In the genomic region with DNA sequence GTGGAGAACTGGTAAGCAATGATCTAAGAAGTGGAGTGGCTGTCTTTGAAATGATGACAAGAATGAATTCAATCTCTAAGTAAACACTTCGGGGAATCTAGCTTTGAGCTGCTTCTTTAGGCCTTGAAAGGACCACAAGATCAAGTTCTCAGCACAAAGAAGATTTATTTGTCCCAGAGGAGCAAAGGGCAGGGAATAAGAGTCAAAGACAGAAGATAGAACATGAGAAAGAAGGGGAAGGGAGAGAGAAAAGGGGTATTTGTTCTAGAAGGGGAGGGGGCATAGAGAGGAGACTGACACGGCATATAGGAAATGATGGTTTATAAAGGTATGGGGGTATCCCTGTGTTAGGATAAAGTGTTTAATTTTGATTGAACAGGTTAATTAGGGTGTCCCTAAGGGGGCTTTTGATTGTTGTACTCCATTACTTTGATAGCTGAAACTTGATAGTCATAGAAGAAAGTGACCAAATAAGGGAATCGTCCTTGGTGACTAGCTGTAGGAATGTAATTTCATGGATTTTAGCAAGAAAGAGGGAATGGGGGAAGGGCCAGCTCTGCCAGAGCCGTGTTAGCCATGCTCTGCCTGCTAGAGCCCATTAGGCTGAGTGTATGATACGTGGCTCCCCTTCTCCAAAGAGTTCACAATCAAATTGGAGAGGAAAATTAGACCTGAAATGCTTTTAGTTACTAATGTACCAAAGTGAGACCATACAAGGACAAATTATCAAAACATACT, we compare ENCODE assay signal across 17 mouse cellular contexts.
DNase-seq lines count a peak whose midpoint lies in the region; ATAC-seq lines count a peak whose summit lies in the region.
"Had no signal": no experiment of that assay in that cellular context is flagged by ENCODE, and none has a peak within 500 bp of the region (broad histone marks: within the 10 kb centered on the region; RNA-seq: fewer than 3 reads in every experiment).

No protein-coding gene starts in this region.

- H3K4me3 ChIP-seq in hindbrain, embryonic 12.5 days: no peak overlapping the region
- no peak overlapping the region for H3K4me3 ChIP-seq in hindbrain, embryonic 13.5 days
- H3K4me3 ChIP-seq in embryonic facial prominence, embryonic 11.5 days (ENCODE audit: low read depth, low read length): no peak overlapping the region
- H3K4me3 ChIP-seq in midbrain, embryonic 11.5 days (ENCODE audit: low read depth, low read length): no peak overlapping the region
- H3K4me3 ChIP-seq: layer of hippocampus, adult 2 months; left cerebral cortex, adult 2 months; lung, embryonic 15.5 days had no signal

- peaks cover 16% of the 10 kb centered on the region for H3K4me1 ChIP-seq in hindbrain, embryonic 12.5 days
- peaks cover 24% of the 10 kb centered on the region for H3K4me1 ChIP-seq in hindbrain, embryonic 13.5 days (replicated peaks)
- H3K4me1 ChIP-seq in embryonic facial prominence, embryonic 11.5 days (ENCODE audit: control insufficient read depth, insufficient read depth, low read length): no peaks in the 10 kb centered on the region
- H3K4me1 ChIP-seq in midbrain, embryonic 11.5 days (ENCODE audit: control insufficient read depth, insufficient read depth, low read length): peaks cover 6% of the 10 kb centered on the region; the same call in 1 of the 2 replicates

- H3K27ac ChIP-seq in hindbrain, embryonic 12.5 days: 0 out of 2 replicates have a peak overlapping the region, but pooled peaks have one; percentile 44
- no peak overlapping the region for H3K27ac ChIP-seq in hindbrain, embryonic 13.5 days
- H3K27ac ChIP-seq in embryonic facial prominence, embryonic 11.5 days (replicated peaks; ENCODE audit: low read depth, low read length): no peak overlapping the region
- H3K27ac ChIP-seq in midbrain, embryonic 11.5 days (ENCODE audit: low read depth, low read length): no peak overlapping the region
- H3K27ac ChIP-seq: layer of hippocampus, adult 2 months; left cerebral cortex, adult 2 months; lung, embryonic 15.5 days had no signal

- no peaks in the 10 kb centered on the region for H3K36me3 ChIP-seq in hindbrain, embryonic 12.5 days
- H3K36me3 ChIP-seq in hindbrain, embryonic 13.5 days: no peaks in the 10 kb centered on the region
- H3K36me3 ChIP-seq in embryonic facial prominence, embryonic 11.5 days (replicated peaks; ENCODE audit: control insufficient read depth, insufficient read depth, low read depth, low read length): no peaks in the 10 kb centered on the region
- H3K36me3 ChIP-seq in midbrain, embryonic 11.5 days (ENCODE audit: control insufficient read depth, insufficient read depth, low read length): no peaks in the 10 kb centered on the region
- H3K36me3 ChIP-seq: G1E; lung, embryonic 15.5 days had no signal

- no peak overlapping the region for H3K9ac ChIP-seq in hindbrain, embryonic 12.5 days
- no peak overlapping the region for H3K9ac ChIP-seq in hindbrain, embryonic 13.5 days
- no peak overlapping the region for H3K9ac ChIP-seq in embryonic facial prominence, embryonic 11.5 days (replicated peaks; ENCODE audit: low read length)
- H3K9ac ChIP-seq in midbrain, embryonic 11.5 days (ENCODE audit: low read length): no peak overlapping the region
- H3K9ac ChIP-seq: lung, embryonic 15.5 days had no signal

- H3K27me3 ChIP-seq in hindbrain, embryonic 12.5 days: no peaks in the 10 kb centered on the region
- H3K27me3 ChIP-seq in hindbrain, embryonic 13.5 days: no peaks in the 10 kb centered on the region
- H3K27me3 ChIP-seq in embryonic facial prominence, embryonic 11.5 days (ENCODE audit: control insufficient read depth, insufficient read depth, low read length): no peaks in the 10 kb centered on the region
- no peaks in the 10 kb centered on the region for H3K27me3 ChIP-seq in midbrain, embryonic 11.5 days (ENCODE audit: control insufficient read depth, insufficient read depth, low read length)
- H3K27me3 ChIP-seq: lung, embryonic 15.5 days had no signal

- DNase-seq in embryo, embryonic 10.5 days (ENCODE audit: low spot score): peak; percentile 60
- peak; percentile 63 for DNase-seq in embryonic facial prominence, embryonic 11.5 days (ENCODE audit: low spot score)
- DNase-seq in midbrain, embryonic 11.5 days (ENCODE audit: low spot score, missing footprints): peak; percentile 83
- no peak for DNase-seq in spleen, adult 12 weeks (ENCODE audit: low spot score)
- DNase-seq in Muller cell, postnatal 12 days (ENCODE audit: inconsistent ontology term): no peak
- DNase-seq: adrenal gland, adult 2 months; cerebellum, adult 2 months; kidney, adult 8-10 months; liver; right cerebral cortex, postnatal 4 days; thymus, adult 2 months had no signal

- no peak overlapping the region for H3K4me2 ChIP-seq in hindbrain, embryonic 12.5 days (replicated peaks)
- H3K4me2 ChIP-seq in hindbrain, embryonic 13.5 days: no peak overlapping the region
- no peak overlapping the region for H3K4me2 ChIP-seq in embryonic facial prominence, embryonic 11.5 days (ENCODE audit: low read depth, low read length)
- H3K4me2 ChIP-seq in midbrain, embryonic 11.5 days: no peak overlapping the region
- H3K4me2 ChIP-seq: lung, embryonic 15.5 days had no signal

- WGBS in hindbrain, embryonic 12.5 days: 33% methylated on average over 5 of the region's 5 CpGs
- 27% methylated on average over 5 of the region's 5 CpGs for WGBS in hindbrain, embryonic 13.5 days
- WGBS in embryonic facial prominence, embryonic 11.5 days: 21% methylated on average over 5 of the region's 5 CpGs
- WGBS in midbrain, embryonic 11.5 days: 41% methylated on average over 5 of the region's 5 CpGs

- no peaks in the 10 kb centered on the region for H3K9me3 ChIP-seq in hindbrain, embryonic 12.5 days (replicated peaks)
- no peaks in the 10 kb centered on the region for H3K9me3 ChIP-seq in hindbrain, embryonic 13.5 days
- H3K9me3 ChIP-seq in embryonic facial prominence, embryonic 11.5 days (replicated peaks; ENCODE audit: control insufficient read depth, low read length): no peaks in the 10 kb centered on the region
- no peaks in the 10 kb centered on the region for H3K9me3 ChIP-seq in midbrain, embryonic 11.5 days (ENCODE audit: control insufficient read depth, low read length)
- H3K9me3 ChIP-seq: G1E; lung, embryonic 15.5 days had no signal

- ATAC-seq in hindbrain, embryonic 12.5 days (ENCODE audit: low FRiP score): 0 out of 2 replicates have a peak, but pooled peaks have one; percentile 51
- no peak for ATAC-seq in hindbrain, embryonic 13.5 days (ENCODE audit: low FRiP score)
- ATAC-seq in embryonic facial prominence, embryonic 11.5 days (replicated peaks; ENCODE audit: insufficient number of reproducible peaks, low FRiP score, low TSS enrichment, low read depth): 0 out of 2 replicates have a peak, but pooled peaks have one; percentile 57
- peak; percentile 58; the same call in 1 of the 2 replicates for ATAC-seq in midbrain, embryonic 11.5 days (ENCODE audit: low FRiP score)

Comparison
In these comparisons a context has a peak if more than half of its experiments do, and no peak if none do; other contexts are left out.
1. DNase-seq: peak in embryo, embryonic 10.5 days (single experiment), embryonic facial prominence, embryonic 11.5 days (single experiment) and midbrain, embryonic 11.5 days (single experiment); none in spleen, adult 12 weeks (single experiment) and Muller cell, postnatal 12 days (single experiment).